Mouse (Mus musculus): ENCODE data around the gene Sgf29.

- no peak for TF ChIP-seq ZNF384 (IDR thresholded peaks at IDR 0.05; ENCODE audit: low read depth, low read length)
- no peak for TF ChIP-seq MAFK (IDR thresholded peaks at IDR 0.05; ENCODE audit: insufficient read depth, low read depth, low read length)
- no peak for TF ChIP-seq CHD2 (IDR thresholded peaks at IDR 0.05; ENCODE audit: low read depth, low read length)
- no peak for TF ChIP-seq HCFC1 (IDR thresholded peaks at IDR 0.05; ENCODE audit: borderline replicate concordance, insufficient read depth, low read length)
Observed at GRCm38 (mm10) chr7:126606611-126607010, 42.5 kb upstream of the Sgf29 start.

Data from ES-E14 (cell line).